Mouse (Mus musculus) forebrain, embryonic 13.5 days (tissue): ENCODE measurements at regions not wholly inside any gene's neighbourhood (a gene's known extent, or its start where the extent isn't known, plus 50 kb on each side); places are given as distances from the start of the nearest gene placed in this dataset.

Experiments used
- ATAC-seq: fragments of 200-750 bp; cut with Nextera tagmentation; 2 replicates; pipeline ENCODE4 v1.8.0; 2017
- H3K27ac ChIP-seq: fragments of 300-500 bp; sonication (generic); 2 replicates; pipeline ENCODE4 v1.5.1; 2015; ENCODE audit warnings: inconsistent platforms, mild to moderate bottlenecking, moderate library complexity
- H3K27me3 ChIP-seq: fragments of 300-500 bp; sonication (generic); 2 replicates; pipeline ENCODE4 v1.6.1; 2015; ENCODE audit warnings: mild to moderate bottlenecking, inconsistent platforms
- H3K36me3 ChIP-seq: fragments of 300-500 bp; sonication (generic); 2 replicates; pipeline ENCODE4 v1.6.1; 2015; ENCODE audit warnings: mild to moderate bottlenecking, inconsistent platforms; ENCODE audit not compliant: poor library complexity, severe bottlenecking
- H3K4me1 ChIP-seq: fragments of 300-500 bp; sonication (generic); 2 replicates; pipeline ENCODE4 v1.6.1; 2015; ENCODE audit warnings: inconsistent platforms
- H3K4me2 ChIP-seq: fragments of 300-500 bp; sonication (generic); 2 replicates; pipeline ENCODE4 v1.6.1; 2015; ENCODE audit warnings: inconsistent platforms, mild to moderate bottlenecking, moderate library complexity
- H3K4me3 ChIP-seq: fragments of 300-500 bp; sonication (generic); 2 replicates; pipeline ENCODE4 v1.5.1; 2015; ENCODE audit warnings: mild to moderate bottlenecking, inconsistent platforms
- H3K9ac ChIP-seq: fragments of 300-500 bp; sonication (generic); 2 replicates; pipeline ENCODE4 v1.6.1; 2015; ENCODE audit warnings: mild to moderate bottlenecking, inconsistent platforms
- H3K9me3 ChIP-seq: fragments of 300-500 bp; sonication (generic); replicated peaks from 2 replicates; pipeline ENCODE4 v1.6.1; 2016; ENCODE audit warnings: inconsistent platforms
- WGBS: fragments of 180-500 bp; shearing (Covaris S2); methylation state at CpG from one replicate; pipeline ENCODE4 v1.1.7; 2015; 5-methylcytosine and 5-hydroxymethylcytosine counted together

DNA sequence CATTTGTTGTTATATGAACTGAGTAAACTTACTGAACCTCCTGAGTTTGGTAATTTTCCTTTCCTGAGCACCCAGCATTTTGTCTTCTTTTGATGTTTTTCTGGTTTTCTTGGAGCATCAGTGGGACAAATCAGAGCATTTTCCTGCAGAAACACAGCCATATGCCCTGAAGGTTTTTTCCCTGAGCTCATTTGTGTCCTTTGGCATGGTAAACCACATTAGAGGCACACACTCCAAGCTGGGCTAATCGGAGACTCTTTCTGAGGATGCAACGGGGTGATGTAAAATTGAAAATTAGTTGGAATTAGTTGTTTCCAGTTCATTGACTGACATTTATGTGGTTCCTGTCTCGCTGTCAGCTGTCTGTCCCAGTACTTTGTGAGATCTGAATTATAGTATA is 260.8 kb upstream of the Nrp1 start:
- 64% methylated on average over 3 of the region's 3 CpGs for WGBS
- no peak for ATAC-seq
- Histone ChIP-seq H3K9me3 (no peaks in the 10 kb centered on the region), H3K4me2 (no peak overlapping the region), H3K4me1 (no peaks in the 10 kb centered on the region), H3K9ac (no peak overlapping the region), H3K27ac (no peak overlapping the region), H3K4me3 (no peak overlapping the region), H3K36me3 (no peaks in the 10 kb centered on the region), H3K27me3 (no peaks in the 10 kb centered on the region)

DNA sequence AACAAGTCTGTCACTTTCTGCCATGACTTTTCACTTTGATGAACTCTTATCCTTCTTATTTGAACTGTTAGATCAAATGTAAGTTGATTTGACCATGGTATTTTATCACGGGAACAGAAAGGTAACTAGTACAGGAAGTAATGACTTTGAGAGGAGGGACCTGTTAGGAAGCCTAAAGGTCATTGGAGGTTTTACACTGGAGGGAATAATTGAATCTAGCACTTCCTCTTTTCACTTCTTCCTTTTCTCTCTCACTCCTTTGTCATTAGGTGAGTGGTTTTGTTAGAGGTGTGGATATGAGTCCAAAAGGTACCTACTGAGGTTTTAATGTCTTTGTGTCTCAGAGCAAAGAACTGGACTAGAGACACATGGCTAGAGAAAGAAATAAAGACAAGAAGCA is 255.0 kb upstream of the Nrp1 start:
- no peak overlapping the region for H3K27ac ChIP-seq
- WGBS, result 95% methylated on average over 1 of the region's 1 CpGs
- no peak for ATAC-seq

DNA sequence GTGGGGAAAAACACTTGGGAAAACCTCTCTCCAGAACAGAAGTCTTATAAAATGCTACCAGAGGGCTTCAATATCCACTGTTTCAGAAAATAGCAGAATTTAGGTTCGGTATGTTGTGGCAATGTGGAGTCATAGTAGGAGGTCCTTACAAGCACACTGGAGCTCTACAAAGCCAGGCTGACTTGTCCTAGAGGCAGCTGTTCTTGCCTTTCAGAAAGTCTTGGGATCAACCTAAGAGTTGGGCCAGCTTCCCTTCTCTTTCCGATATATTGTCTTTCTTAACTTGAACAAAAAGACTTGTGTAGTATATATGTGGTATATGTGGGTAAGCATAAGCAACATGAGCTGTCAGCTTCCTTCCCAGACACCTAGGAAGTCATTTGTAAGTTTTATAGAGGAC is 251.8 kb upstream of the Nrp1 start:
- no peaks in the 10 kb centered on the region for H3K36me3 ChIP-seq
- no peak overlapping the region for H3K4me3 ChIP-seq
- H3K9ac ChIP-seq, result no peak overlapping the region
- no peak overlapping the region for H3K4me2 ChIP-seq
- H3K27me3 ChIP-seq, result no peaks in the 10 kb centered on the region
- 94% methylated on average over 2 of the region's 2 CpGs for WGBS
- no peaks in the 10 kb centered on the region for H3K9me3 ChIP-seq
- H3K27ac ChIP-seq, result no peak overlapping the region
- H3K4me1 ChIP-seq, result no peaks in the 10 kb centered on the region
- no peak for ATAC-seq

More for the DNA sequence above, 255.0 kb upstream of the Nrp1 start:
- H3K36me3 ChIP-seq, result no peaks in the 10 kb centered on the region
- H3K9me3 ChIP-seq, result no peaks in the 10 kb centered on the region
- H3K9ac ChIP-seq, result no peak overlapping the region
- H3K4me1 ChIP-seq, result no peaks in the 10 kb centered on the region
- no peak overlapping the region for H3K4me2 ChIP-seq
- H3K27me3 ChIP-seq, result no peaks in the 10 kb centered on the region
- no peak overlapping the region for H3K4me3 ChIP-seq

DNA sequence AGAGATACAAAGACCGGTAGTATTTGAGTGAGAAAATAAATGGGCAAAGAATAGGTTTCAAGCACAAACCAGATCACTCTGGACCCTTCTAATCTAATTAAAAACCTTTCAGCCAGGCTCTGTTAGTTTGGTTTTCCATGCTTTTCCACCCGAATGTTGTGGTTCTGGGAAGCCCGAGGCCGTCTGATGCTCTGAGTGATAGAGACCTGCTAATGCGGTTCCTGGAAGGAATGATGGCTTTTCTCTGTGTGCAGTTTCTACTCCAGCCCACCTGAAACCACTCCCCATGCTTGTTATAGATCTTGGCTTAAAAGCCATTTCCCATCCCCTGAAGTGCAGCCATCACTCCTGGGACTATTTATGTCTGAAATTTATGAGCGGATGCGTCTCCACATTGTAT is 251.4 kb upstream of the Nrp1 start:
- Histone ChIP-seq H3K4me1 (no peaks in the 10 kb centered on the region), H3K27me3 (no peaks in the 10 kb centered on the region), H3K9me3 (no peaks in the 10 kb centered on the region), H3K4me3 (no peak overlapping the region), H3K27ac (no peak overlapping the region), H3K9ac (no peak overlapping the region), H3K36me3 (no peaks in the 10 kb centered on the region), H3K4me2 (no peak overlapping the region)
- no peak for ATAC-seq
- 88% methylated on average over 7 of the region's 7 CpGs for WGBS

DNA sequence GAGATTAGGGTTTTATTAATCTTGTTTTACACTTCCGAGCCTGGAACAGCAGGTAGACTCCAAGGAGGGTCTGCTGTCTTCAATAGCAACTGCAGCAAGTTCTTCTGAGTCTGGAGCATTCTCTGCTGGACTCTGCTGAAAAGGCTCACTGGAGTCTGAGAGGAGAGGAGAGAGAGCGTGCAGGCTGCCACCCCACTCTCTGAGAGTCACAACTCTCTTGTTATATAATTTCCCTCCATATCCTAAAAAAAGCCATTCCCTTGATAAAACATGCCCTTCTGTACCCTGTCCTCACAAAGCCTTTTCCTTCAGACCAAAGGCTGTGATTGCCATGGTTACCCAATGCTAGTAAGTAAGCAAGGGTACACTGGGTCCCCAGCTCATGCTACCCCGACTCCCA is 249.4 kb upstream of the Nrp1 start:
- H3K4me1 ChIP-seq, result no peaks in the 10 kb centered on the region
- H3K9ac ChIP-seq, result no peak overlapping the region
- no peak overlapping the region for H3K4me2 ChIP-seq
- no peaks in the 10 kb centered on the region for H3K9me3 ChIP-seq
- H3K27me3 ChIP-seq, result no peaks in the 10 kb centered on the region
- ATAC-seq, result no peak
- no peak overlapping the region for H3K4me3 ChIP-seq
- WGBS, result 78% methylated on average over 3 of the region's 3 CpGs
- no peak overlapping the region for H3K27ac ChIP-seq
- H3K36me3 ChIP-seq, result no peaks in the 10 kb centered on the region

DNA sequence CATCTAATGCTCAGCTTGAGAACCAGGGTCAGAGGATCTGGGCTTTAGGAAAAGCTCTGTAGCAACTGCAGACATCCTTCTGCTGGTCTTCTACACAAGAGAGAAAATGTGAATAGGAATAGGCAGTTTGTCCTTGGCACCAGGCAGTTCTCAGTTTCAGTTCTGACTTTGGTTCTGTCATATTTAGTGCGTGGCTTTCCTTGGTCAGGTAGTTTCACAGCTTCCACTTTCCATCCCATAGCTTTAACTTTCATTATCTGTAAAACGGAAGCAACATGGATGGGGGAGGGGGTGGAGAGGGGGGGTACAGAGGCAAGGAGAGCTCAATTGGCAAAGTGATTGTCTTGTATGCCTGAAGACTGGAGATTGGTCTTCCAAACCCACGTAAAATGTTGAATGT is 247.3 kb upstream of the Nrp1 start:
- Histone ChIP-seq H3K4me2 (no peak overlapping the region), H3K9me3 (no peaks in the 10 kb centered on the region), H3K9ac (no peak overlapping the region), H3K4me3 (no peak overlapping the region), H3K27me3 (no peaks in the 10 kb centered on the region), H3K27ac (no peak overlapping the region), H3K4me1 (no peaks in the 10 kb centered on the region), H3K36me3 (no peaks in the 10 kb centered on the region)
- ATAC-seq, result no peak
- WGBS, result 84% methylated on average over 3 of the region's 3 CpGs

DNA sequence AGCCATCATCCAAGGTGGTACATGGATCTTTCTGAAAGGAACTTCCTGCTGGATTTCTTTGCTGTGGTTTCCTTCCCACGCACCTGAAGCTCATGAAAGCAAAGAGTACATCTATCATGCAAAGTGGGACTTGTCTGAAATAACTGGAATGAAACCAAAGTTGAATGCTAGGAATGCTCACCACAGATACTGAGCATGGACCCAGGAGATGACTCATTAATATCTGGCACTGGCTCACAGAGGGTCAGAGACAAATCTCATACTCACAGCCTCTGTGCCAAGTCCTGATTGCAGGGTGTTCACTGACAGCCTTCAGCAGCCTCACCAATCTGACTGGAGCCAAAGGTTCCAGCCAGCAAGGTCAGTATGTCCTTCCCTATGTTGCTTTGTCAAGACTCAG is 245.3 kb upstream of the Nrp1 start:
- no peak overlapping the region for H3K9ac ChIP-seq
- H3K36me3 ChIP-seq, result no peaks in the 10 kb centered on the region
- no peak overlapping the region for H3K4me2 ChIP-seq
- H3K9me3 ChIP-seq, result no peaks in the 10 kb centered on the region
- H3K27ac ChIP-seq, result no peak overlapping the region
- no peaks in the 10 kb centered on the region for H3K27me3 ChIP-seq
- H3K4me1 ChIP-seq, result no peaks in the 10 kb centered on the region
- no peak for ATAC-seq
- no peak overlapping the region for H3K4me3 ChIP-seq
- 74% methylated on average over 1 of the region's 1 CpGs for WGBS

DNA sequence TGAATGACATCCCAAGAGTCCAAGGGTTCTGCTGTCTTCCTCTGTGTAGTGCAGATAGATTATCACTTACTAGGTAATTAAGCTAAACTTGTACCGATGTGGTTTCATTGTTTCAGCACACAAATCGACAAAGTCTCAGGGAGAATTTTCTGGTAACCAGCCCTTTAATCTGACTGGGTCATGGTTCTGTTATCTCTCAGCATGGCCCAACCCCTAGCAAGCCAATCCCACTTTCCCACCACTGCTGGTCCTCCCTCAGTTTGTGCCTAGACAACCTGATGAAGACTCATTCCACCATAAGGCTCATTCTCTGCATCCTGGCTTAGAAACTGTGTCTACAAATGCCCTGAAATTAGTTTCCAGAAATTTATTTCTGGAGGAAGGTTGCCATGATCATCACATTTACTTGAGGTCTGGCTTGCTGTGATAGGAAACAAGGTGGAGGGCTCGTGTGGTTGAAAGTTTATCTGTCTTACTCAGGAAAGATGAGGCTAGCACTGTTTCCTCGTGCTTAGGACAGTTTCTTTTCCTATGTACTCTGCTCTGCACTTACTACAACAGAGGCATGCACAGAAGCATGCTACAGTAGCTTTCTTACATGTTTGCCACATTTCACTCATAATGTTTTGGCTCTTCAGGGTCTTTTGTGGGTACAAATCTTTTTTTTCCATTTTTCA is 217.0 kb upstream of the Nrp1 start:
- Histone ChIP-seq H3K36me3 (no peaks in the 10 kb centered on the region), H3K27ac (no peak overlapping the region), H3K9ac (no peak overlapping the region), H3K4me2 (no peak overlapping the region), H3K4me3 (no peak overlapping the region), H3K27me3 (no peaks in the 10 kb centered on the region), H3K9me3 (no peaks in the 10 kb centered on the region), H3K4me1 (no peaks in the 10 kb centered on the region)
- ATAC-seq, result no peak
- 82% methylated on average over 4 of the region's 4 CpGs for WGBS

DNA sequence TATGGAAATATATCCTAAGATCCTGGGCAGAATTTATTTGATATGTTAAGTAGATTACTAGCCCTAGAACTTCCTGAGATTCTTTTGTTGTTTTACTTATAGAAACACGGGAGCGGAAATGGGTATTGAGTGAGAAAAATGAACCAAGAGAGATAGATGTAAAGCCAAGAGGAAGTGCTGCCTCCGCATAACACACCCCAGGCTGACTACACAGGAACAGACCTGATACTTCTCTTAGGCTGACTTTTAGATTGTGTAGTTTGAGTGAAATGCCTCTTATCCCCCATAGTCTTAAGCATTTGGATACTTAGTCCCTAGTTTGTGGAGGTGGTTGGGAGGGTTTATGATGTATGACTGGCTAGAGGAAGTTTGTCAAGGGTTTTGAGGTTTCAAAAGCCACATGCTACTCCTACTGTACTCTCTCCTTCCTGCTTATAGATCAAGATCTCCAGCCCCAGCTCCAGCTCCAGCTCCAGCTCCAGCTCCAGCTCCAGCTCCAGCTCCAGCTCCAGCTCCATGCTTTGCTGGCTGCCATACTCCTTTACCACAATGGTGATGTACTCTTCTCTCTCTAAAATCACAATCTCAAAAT is 210.0 kb upstream of the Nrp1 start:
- H3K27me3 ChIP-seq, result no peaks in the 10 kb centered on the region
- no peak for ATAC-seq
- H3K9ac ChIP-seq, result no peak overlapping the region
- H3K9me3 ChIP-seq, result no peaks in the 10 kb centered on the region
- WGBS, result 84% methylated on average over 3 of the region's 3 CpGs
- no peaks in the 10 kb centered on the region for H3K4me1 ChIP-seq
- no peak overlapping the region for H3K27ac ChIP-seq
- no peak overlapping the region for H3K4me3 ChIP-seq
- H3K36me3 ChIP-seq, result no peaks in the 10 kb centered on the region
- H3K4me2 ChIP-seq, result no peak overlapping the region

DNA sequence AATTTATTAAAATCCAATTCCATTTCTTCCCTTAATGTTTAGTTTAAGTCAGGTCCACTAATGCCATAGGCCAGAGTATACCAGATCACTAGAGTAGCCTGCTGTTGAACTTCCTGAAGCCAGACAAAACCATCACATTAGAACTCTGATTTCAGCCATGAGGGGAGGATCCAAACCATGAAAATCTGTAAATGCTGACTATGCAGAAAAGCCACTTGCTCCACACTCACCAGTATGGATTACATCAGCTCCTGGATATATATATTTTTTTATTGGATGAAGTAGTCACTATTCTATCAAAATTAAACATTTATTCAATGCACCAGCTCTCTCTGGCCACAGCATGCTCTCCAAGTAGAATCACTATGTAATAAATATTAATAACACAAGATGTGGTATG is 202.8 kb upstream of the Nrp1 start:
- no peaks in the 10 kb centered on the region for H3K36me3 ChIP-seq
- ATAC-seq, result no peak
- peaks cover 8% of the 10 kb centered on the region for H3K4me1 ChIP-seq
- no peak overlapping the region for H3K4me2 ChIP-seq
- no peak overlapping the region for H3K27ac ChIP-seq
- H3K9ac ChIP-seq, result no peak overlapping the region
- 0 out of 2 replicates have a peak, but pooled peaks cover 3% of the 10 kb centered on the region for H3K27me3 ChIP-seq
- no peak overlapping the region for H3K4me3 ChIP-seq
- H3K9me3 ChIP-seq, result no peaks in the 10 kb centered on the region

DNA sequence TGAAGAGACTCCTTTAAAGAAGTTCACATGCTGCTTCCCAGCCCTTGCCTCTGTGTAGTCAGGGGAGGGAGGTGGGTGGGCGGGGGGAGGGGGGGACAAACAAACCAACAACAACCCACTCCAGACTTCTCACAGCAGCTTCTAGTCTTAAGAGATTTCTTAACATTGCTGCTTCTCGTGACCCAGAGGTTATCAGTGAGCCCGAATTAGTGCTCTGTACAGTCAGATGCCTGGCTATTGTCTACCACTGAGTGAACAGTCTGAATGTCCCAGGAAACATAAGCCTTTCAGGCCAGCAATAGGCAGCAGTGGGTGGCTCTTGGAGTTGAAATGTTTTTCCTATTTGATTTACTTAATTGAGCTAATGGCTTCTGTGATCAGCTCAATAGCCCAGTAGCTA is 202.2 kb upstream of the Nrp1 start:
- Histone ChIP-seq H3K4me2 (no peak overlapping the region), H3K4me3 (no peak overlapping the region), H3K9ac (no peak overlapping the region), H3K36me3 (no peaks in the 10 kb centered on the region), H3K4me1 (peaks cover 8% of the 10 kb centered on the region), H3K27ac (no peak overlapping the region), H3K27me3 (0 out of 2 replicates have a peak, but pooled peaks cover 3% of the 10 kb centered on the region), H3K9me3 (no peaks in the 10 kb centered on the region)
- no peak for ATAC-seq
- 1% methylated on average over 3 of the region's 3 CpGs for WGBS

DNA sequence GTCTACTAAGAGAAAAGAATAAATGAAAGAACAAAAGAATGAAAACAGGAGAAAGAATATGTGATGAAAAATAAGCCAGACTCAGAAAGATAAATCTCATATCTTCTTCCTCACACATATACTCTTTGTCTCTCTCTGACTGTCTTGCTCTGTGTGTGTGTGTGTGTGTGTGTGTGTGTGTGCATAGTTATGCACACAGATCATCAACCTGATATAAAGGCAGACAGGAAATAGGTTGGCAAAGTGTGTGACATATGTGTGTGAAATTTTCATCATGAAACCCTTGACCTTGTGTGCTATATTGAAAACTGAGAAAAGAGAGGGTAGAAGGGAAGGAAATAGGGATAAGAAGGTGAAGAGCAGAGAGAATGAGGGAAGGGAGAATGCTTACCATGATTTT is 195.5 kb upstream of the Nrp1 start:
- Histone ChIP-seq H3K27me3 (no peaks in the 10 kb centered on the region), H3K4me1 (no peaks in the 10 kb centered on the region), H3K4me3 (no peak overlapping the region), H3K4me2 (no peak overlapping the region), H3K27ac (no peak overlapping the region), H3K36me3 (no peaks in the 10 kb centered on the region), H3K9ac (no peak overlapping the region), H3K9me3 (no peaks in the 10 kb centered on the region)
- ATAC-seq, result no peak

DNA sequence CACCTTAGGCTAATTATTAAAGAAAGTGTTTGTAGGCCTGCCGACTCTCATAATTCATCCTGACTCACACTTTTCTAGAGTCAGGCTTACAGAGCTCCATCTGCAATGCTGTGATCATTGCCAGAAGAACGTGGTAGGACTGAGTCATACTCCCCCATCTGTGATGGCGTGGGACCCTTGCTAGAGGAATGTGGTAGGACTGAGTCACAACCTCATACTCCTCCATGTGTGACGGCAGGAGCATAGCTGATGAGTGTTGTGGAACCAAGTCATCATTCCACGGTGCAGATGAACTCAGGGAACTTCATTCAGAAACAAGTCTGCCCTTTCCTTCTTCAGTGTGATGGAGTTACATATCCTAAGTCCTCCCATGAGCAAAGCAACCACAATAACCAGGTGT is 193.4 kb upstream of the Nrp1 start:
- H3K4me2 ChIP-seq, result no peak overlapping the region
- H3K4me3 ChIP-seq, result no peak overlapping the region
- ATAC-seq, result no peak
- H3K9me3 ChIP-seq, result no peaks in the 10 kb centered on the region
- no peaks in the 10 kb centered on the region for H3K4me1 ChIP-seq
- H3K27ac ChIP-seq, result no peak overlapping the region
- H3K9ac ChIP-seq, result no peak overlapping the region
- H3K27me3 ChIP-seq, result no peaks in the 10 kb centered on the region
- no peaks in the 10 kb centered on the region for H3K36me3 ChIP-seq
- 94% methylated on average over 5 of the region's 5 CpGs for WGBS
